In the genomic region with DNA sequence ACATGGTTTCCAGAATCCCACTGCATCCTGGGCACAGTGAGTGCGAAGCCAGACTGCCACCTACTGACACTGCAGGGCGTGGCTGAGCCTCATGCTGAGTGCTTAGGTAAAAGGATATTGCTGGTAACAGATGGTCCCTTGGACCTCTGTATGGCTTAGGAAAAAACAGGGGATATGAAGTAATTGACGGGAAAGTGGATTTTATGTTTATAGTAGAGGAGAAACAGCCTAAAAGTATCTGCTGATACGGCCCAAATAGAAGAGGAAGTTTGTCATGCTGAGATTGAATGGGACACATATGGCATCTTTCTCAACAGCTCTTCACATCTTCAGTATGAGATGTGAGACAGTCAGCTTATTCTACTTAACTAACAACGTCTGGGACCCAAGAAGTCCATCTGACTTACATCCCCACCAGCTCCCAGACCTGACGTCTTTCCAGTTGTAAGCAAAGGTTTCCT, we compare ENCODE assay signal across 9 mouse cellular contexts.
DNase-seq lines count a peak whose midpoint lies in the region; ATAC-seq and TF ChIP-seq lines count a peak whose summit lies in the region.
"Had no signal": no experiment of that assay in that cellular context is flagged by ENCODE, and none has a peak within 500 bp of the region (broad histone marks: within the 10 kb centered on the region; RNA-seq: fewer than 3 reads in every experiment).

No protein-coding gene starts in this region.

- WGBS in forebrain, postnatal 0 days: 78% methylated on average over 6 of the region's 6 CpGs
- WGBS in forebrain, embryonic 13.5 days: 87% methylated on average over 6 of the region's 6 CpGs
- WGBS in lung, adult 2 months: 41% methylated on average over 6 of the region's 6 CpGs
- WGBS in stomach, embryonic 16.5 days: 42% methylated on average over 6 of the region's 6 CpGs
- WGBS in forebrain, embryonic 16.5 days: 82% methylated on average over 6 of the region's 6 CpGs

- H3K4me1 ChIP-seq in forebrain, postnatal 0 days (ENCODE audit: insufficient read depth): no peaks in the 10 kb centered on the region
- H3K4me1 ChIP-seq in forebrain, embryonic 13.5 days: no peaks in the 10 kb centered on the region
- H3K4me1 ChIP-seq in lung, adult 2 months (ENCODE audit: control insufficient read depth, insufficient read depth, low read length): no peaks in the 10 kb centered on the region; the same call in 1 of the 2 replicates
- H3K4me1 ChIP-seq in stomach, embryonic 16.5 days (ENCODE audit: control insufficient read depth, insufficient read depth, low read length): no peaks in the 10 kb centered on the region
- H3K4me1 ChIP-seq in forebrain, embryonic 16.5 days (replicated peaks; ENCODE audit: control insufficient read depth, insufficient read depth, low read length): no peaks in the 10 kb centered on the region

- no peak for TF ChIP-seq POLR2A in lung, adult 2 months (IDR thresholded peaks at IDR 0.05; ENCODE audit: borderline replicate concordance, extremely low read depth, low read depth, low read length)

- no peak overlapping the region for H3K4me2 ChIP-seq in forebrain, postnatal 0 days (ENCODE audit: low read depth)
- H3K4me2 ChIP-seq in forebrain, embryonic 13.5 days: no peak overlapping the region
- no peak overlapping the region for H3K4me2 ChIP-seq in stomach, embryonic 16.5 days (ENCODE audit: low read depth, low read length)
- H3K4me2 ChIP-seq in forebrain, embryonic 16.5 days (ENCODE audit: low read length): no peak overlapping the region

- H3K27me3 ChIP-seq in forebrain, postnatal 0 days (ENCODE audit: insufficient read depth, low read length): no peaks in the 10 kb centered on the region
- no peaks in the 10 kb centered on the region for H3K27me3 ChIP-seq in forebrain, embryonic 13.5 days
- no peaks in the 10 kb centered on the region for H3K27me3 ChIP-seq in stomach, embryonic 16.5 days (ENCODE audit: control insufficient read depth, insufficient read depth, low read length)
- H3K27me3 ChIP-seq in forebrain, embryonic 16.5 days (replicated peaks; ENCODE audit: control insufficient read depth, insufficient read depth, low read length): no peaks in the 10 kb centered on the region
- H3K27me3 ChIP-seq: megakaryocyte, embryonic 14.5 days had no signal

- no peaks in the 10 kb centered on the region for H3K36me3 ChIP-seq in forebrain, postnatal 0 days (ENCODE audit: insufficient read depth)
- no peaks in the 10 kb centered on the region for H3K36me3 ChIP-seq in forebrain, embryonic 13.5 days (ENCODE audit: poor library complexity, severe bottlenecking)
- no peaks in the 10 kb centered on the region for H3K36me3 ChIP-seq in stomach, embryonic 16.5 days (ENCODE audit: control insufficient read depth, insufficient read depth, low read length)
- no peaks in the 10 kb centered on the region for H3K36me3 ChIP-seq in forebrain, embryonic 16.5 days (ENCODE audit: control insufficient read depth, insufficient read depth)

- ATAC-seq in forebrain, postnatal 0 days: no peak
- ATAC-seq in forebrain, embryonic 13.5 days: no peak
- peak; percentile 88 for ATAC-seq in frontal cortex, adult (ENCODE audit: low TSS enrichment)
- peak; percentile 37; the same call in 1 of the 2 replicates for ATAC-seq in stomach, embryonic 16.5 days (ENCODE audit: insufficient read depth, low FRiP score)
- ATAC-seq in forebrain, embryonic 16.5 days: no peak

- DNase-seq in forebrain, postnatal 0 days: peak; percentile 29
- peak; percentile 67 for DNase-seq in adrenal gland, postnatal 14 days
- DNase-seq in kidney, postnatal 25 days: peak; percentile 49 to 59
- peak; percentile 28 for DNase-seq in lung, adult 2 months

- no peak overlapping the region for H3K9ac ChIP-seq in forebrain, postnatal 0 days
- H3K9ac ChIP-seq in forebrain, embryonic 13.5 days: no peak overlapping the region
- H3K9ac ChIP-seq in stomach, embryonic 16.5 days (ENCODE audit: low read length): no peak overlapping the region
- H3K9ac ChIP-seq in forebrain, embryonic 16.5 days (replicated peaks; ENCODE audit: low read depth, low read length): no peak overlapping the region

- no peaks in the 10 kb centered on the region for H3K9me3 ChIP-seq in forebrain, postnatal 0 days (ENCODE audit: low read length)
- no peaks in the 10 kb centered on the region for H3K9me3 ChIP-seq in forebrain, embryonic 13.5 days (replicated peaks)
- H3K9me3 ChIP-seq in stomach, embryonic 16.5 days (replicated peaks; ENCODE audit: control insufficient read depth, low read length): no peaks in the 10 kb centered on the region
- H3K9me3 ChIP-seq in forebrain, embryonic 16.5 days (ENCODE audit: control insufficient read depth, low read length): no peaks in the 10 kb centered on the region
- H3K9me3 ChIP-seq: megakaryocyte, embryonic 14.5 days had no signal

- H3K27ac ChIP-seq in forebrain, postnatal 0 days (ENCODE audit: low read depth, low read length): no peak overlapping the region
- no peak overlapping the region for H3K27ac ChIP-seq in forebrain, embryonic 13.5 days
- no peak overlapping the region for H3K27ac ChIP-seq in stomach, embryonic 16.5 days (ENCODE audit: low read length)
- no peak overlapping the region for H3K27ac ChIP-seq in forebrain, embryonic 16.5 days (ENCODE audit: low read length)

- H3K4me3 ChIP-seq in forebrain, postnatal 0 days (ENCODE audit: low read depth, low read length): no peak overlapping the region
- H3K4me3 ChIP-seq in forebrain, embryonic 13.5 days: no peak overlapping the region
- H3K4me3 ChIP-seq in lung, adult 2 months (replicated peaks; ENCODE audit: extremely low read depth, low read depth, low read length): no peak overlapping the region
- H3K4me3 ChIP-seq in stomach, embryonic 16.5 days (replicated peaks; ENCODE audit: low read length): no peak overlapping the region
- no peak overlapping the region for H3K4me3 ChIP-seq in forebrain, embryonic 16.5 days (replicated peaks; ENCODE audit: low read length)

- peak; percentile 55 for TF ChIP-seq CTCF in forebrain, postnatal 0 days (IDR thresholded peaks at IDR 0.05; ENCODE audit: low read depth)
- TF ChIP-seq CTCF in lung, adult 2 months (IDR thresholded peaks at IDR 0.05; ENCODE audit: insufficient read depth, low read length): peak; percentile 83

Comparison
In these comparisons a context has a peak if more than half of its experiments do, and no peak if none do; other contexts are left out.
1. ATAC-seq: peak in frontal cortex, adult (single experiment) and stomach, embryonic 16.5 days (single experiment); none in forebrain, postnatal 0 days (single experiment), forebrain, embryonic 13.5 days (single experiment) and forebrain, embryonic 16.5 days (single experiment).
2. Peak in every context shown above with its lines, with median percentiles within 50 percentile points of each other: DNase-seq.